Mouse (Mus musculus) forebrain, embryonic 13.5 days (tissue): ENCODE data around the gene Mt3. TPM values are rescaled to one million over a fixed set of nuclear protein-coding genes. Genes with fewer than 3 reads are reported as not detected.
"Not testable (repeated sequence)": the region's sequence is repeated elsewhere in the genome, so short reads cannot be mapped to it uniquely, and the experiment has no call there.

Experiments used
- ATAC-seq: fragments of 200-750 bp; cut with Nextera tagmentation; 2 replicates; pipeline ENCODE4 v1.8.0; 2017
- H3K27ac ChIP-seq: fragments of 300-500 bp; sonication (generic); 2 replicates; pipeline ENCODE4 v1.5.1; 2015; ENCODE audit warnings: inconsistent platforms, mild to moderate bottlenecking, moderate library complexity
- H3K27me3 ChIP-seq: fragments of 300-500 bp; sonication (generic); 2 replicates; pipeline ENCODE4 v1.6.1; 2015; ENCODE audit warnings: mild to moderate bottlenecking, inconsistent platforms
- H3K36me3 ChIP-seq: fragments of 300-500 bp; sonication (generic); 2 replicates; pipeline ENCODE4 v1.6.1; 2015; ENCODE audit warnings: mild to moderate bottlenecking, inconsistent platforms; ENCODE audit not compliant: poor library complexity, severe bottlenecking
- H3K4me1 ChIP-seq: fragments of 300-500 bp; sonication (generic); 2 replicates; pipeline ENCODE4 v1.6.1; 2015; ENCODE audit warnings: inconsistent platforms
- H3K4me2 ChIP-seq: fragments of 300-500 bp; sonication (generic); 2 replicates; pipeline ENCODE4 v1.6.1; 2015; ENCODE audit warnings: inconsistent platforms, mild to moderate bottlenecking, moderate library complexity
- H3K4me3 ChIP-seq: fragments of 300-500 bp; sonication (generic); 2 replicates; pipeline ENCODE4 v1.5.1; 2015; ENCODE audit warnings: mild to moderate bottlenecking, inconsistent platforms
- H3K9ac ChIP-seq: fragments of 300-500 bp; sonication (generic); 2 replicates; pipeline ENCODE4 v1.6.1; 2015; ENCODE audit warnings: mild to moderate bottlenecking, inconsistent platforms
- H3K9me3 ChIP-seq: fragments of 300-500 bp; sonication (generic); replicated peaks from 2 replicates; pipeline ENCODE4 v1.6.1; 2016; ENCODE audit warnings: inconsistent platforms
- WGBS: fragments of 180-500 bp; shearing (Covaris S2); methylation state at CpG from one replicate; pipeline ENCODE4 v1.1.7; 2015; 5-methylcytosine and 5-hydroxymethylcytosine counted together
- polyA plus RNA-seq: library from polyadenylated mRNA; unstranded; fragments of >200 nt; fragmentation: Nextera tagmentation; extraction: Ambion mirVana; gene quantifications from 2 replicates; pipeline ENCODE4 v1.2.1, GENCODE M21; 2015

Mt3 gene
- polyA plus RNA-seq, 1 experiment from 2014 or later = 208 TPM

DNA sequence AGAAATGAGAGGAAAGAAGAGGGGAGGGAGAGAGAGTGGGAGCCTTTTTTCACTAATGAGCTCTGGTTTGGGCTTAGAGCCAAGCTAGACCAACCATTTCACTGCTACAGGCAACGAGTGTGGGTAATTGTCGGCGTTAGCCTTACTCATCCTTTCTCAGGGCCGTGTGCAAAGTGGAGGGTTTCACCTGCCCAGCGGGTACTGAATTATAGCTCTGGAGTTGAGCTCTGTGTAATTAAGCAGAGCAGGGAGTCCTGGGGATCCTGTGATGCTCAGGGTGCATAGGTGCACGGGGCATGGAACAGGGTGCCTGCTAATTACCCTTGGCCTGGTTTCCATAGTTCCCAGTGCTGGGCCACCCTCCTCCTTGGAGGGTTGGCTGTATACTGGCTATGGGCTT, 24.7 kb upstream of the Mt3 start:
- H3K4me3 ChIP-seq = no peak overlapping the region
- peak; percentile 53 for ATAC-seq
- peaks cover 32% of the 10 kb centered on the region for H3K4me1 ChIP-seq
- no peaks in the 10 kb centered on the region for H3K36me3 ChIP-seq
- 24% methylated on average over 6 of the region's 6 CpGs for WGBS
- no peaks in the 10 kb centered on the region for H3K27me3 ChIP-seq
- H3K4me2 ChIP-seq = no peak overlapping the region
- no peaks in the 10 kb centered on the region for H3K9me3 ChIP-seq
- H3K9ac ChIP-seq = no peak overlapping the region
- peak overlapping the region; percentile 65; the same call in 1 of the 2 replicates for H3K27ac ChIP-seq

DNA sequence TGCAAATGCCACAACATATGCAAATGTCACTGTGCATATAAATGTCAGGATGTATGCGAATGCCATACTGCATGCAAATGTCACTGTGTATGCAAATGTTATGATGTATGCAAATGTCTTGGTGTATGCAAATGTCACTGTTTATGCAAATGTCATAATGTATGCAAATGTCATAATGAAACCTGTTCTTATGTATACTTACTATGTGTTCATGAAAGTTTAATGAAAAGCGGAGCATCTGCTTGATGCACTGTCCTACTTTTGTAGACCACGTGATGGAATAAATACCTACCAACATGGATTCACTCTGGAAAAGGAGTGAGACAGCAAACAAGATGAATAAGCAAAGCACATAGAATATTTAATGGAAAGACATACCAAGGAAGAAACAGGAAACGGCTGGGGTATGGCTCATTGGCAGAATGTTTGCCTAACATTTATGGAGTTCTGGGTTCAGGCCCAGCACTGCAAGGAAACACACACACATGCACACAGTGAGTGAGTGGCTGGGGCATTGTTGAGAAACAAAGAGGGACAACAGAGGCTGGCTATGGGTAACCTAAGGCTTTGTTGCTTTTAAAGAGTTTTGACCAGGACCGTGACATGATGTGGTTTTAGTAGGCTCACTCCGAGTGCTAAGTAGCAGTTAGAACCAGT, 23.1 kb upstream of the Mt3 start:
- Histone ChIP-seq H3K9ac (no peak overlapping the region), H3K9me3 (no peaks in the 10 kb centered on the region), H3K4me3 (no peak overlapping the region), H3K4me1 (peaks cover 17% of the 10 kb centered on the region), H3K4me2 (no peak overlapping the region), H3K27ac (no peak overlapping the region), H3K27me3 (no peaks in the 10 kb centered on the region), H3K36me3 (no peaks in the 10 kb centered on the region)
- ATAC-seq = peak; percentile 67; the same call in 1 of the 2 replicates
- WGBS = 71% methylated on average over 6 of the region's 6 CpGs

DNA sequence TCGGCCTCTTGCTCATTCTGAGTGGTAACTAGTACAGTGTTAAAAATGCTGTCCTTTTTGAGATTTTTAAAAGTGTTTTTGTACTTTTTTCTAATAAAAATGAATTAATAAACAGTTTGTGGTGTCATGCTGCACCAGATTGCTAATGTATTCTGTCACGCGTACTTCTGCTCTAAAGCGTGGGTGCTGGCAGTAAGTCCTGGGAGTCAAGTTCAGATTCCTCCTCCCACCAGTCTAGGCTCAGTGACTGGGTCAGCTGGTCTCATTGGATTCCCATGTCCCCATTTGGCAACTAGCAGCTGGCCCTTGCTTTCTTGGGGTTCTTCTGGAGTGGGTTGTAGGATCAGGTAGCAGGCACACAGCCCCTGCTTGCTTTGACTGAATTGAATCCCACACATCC, 22.3 kb upstream of the Mt3 start:
- Histone ChIP-seq H3K27ac (no peak overlapping the region), H3K27me3 (no peaks in the 10 kb centered on the region), H3K4me3 (no peak overlapping the region), H3K4me1 (peaks cover 17% of the 10 kb centered on the region), H3K36me3 (no peaks in the 10 kb centered on the region), H3K9ac (no peak overlapping the region), H3K9me3 (no peaks in the 10 kb centered on the region), H3K4me2 (no peak overlapping the region)
- WGBS = 92% methylated on average over 4 of the region's 4 CpGs
- ATAC-seq = no peak

DNA sequence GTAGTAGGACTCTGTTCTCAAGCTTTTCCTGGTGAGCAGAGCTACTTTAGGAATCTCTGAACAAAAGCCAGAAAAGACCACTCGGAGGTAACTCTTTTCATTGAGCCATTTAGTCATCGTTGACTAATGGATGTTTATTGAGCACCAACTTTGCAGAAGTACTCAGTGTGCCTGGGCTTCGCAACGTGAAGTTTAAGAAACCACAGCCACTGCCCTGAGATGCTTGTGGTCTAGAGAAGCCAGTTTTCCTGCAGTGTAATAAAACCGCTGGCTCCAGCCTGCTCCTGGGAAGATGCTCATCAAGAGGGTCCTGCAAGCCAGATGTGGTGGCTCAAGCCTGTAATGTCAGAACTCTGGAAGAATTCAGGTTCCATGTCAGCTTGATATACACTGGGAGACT, 20.3 kb upstream of the Mt3 start:
- Histone ChIP-seq H3K27ac (no peak overlapping the region), H3K4me3 (no peak overlapping the region), H3K9me3 (no peaks in the 10 kb centered on the region), H3K36me3 (no peaks in the 10 kb centered on the region), H3K9ac (no peak overlapping the region), H3K4me1 (peaks cover 16% of the 10 kb centered on the region), H3K4me2 (no peak overlapping the region), H3K27me3 (no peaks in the 10 kb centered on the region)
- 82% methylated on average over 5 of the region's 5 CpGs for WGBS
- no peak for ATAC-seq

DNA sequence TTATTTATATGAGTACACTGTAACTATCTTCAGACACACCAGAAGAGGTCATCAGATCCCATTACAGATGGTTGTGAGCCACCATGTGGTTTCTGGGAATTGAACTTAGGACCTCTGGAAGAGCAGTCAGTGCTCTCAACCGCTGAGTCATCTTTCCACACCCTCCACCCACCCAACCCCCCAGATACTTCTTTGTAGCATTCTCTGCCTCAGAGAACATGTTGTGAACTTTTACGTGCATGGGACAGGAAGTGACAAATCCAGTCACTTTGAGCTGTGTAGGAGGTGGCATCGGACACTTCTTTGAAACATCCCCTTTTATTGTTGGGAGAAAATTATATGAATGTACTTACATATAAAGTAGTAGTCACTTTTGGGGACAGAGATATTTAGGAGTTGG, 17.8 kb upstream of the Mt3 start:
- H3K9me3 ChIP-seq, H3K4me2 ChIP-seq, H3K27ac ChIP-seq, H3K27me3 ChIP-seq, ATAC-seq, H3K4me3 ChIP-seq, H3K4me1 ChIP-seq, H3K9ac ChIP-seq, H3K36me3 ChIP-seq: not testable (repeated sequence)
- WGBS = 84% methylated on average over 3 of the region's 3 CpGs

DNA sequence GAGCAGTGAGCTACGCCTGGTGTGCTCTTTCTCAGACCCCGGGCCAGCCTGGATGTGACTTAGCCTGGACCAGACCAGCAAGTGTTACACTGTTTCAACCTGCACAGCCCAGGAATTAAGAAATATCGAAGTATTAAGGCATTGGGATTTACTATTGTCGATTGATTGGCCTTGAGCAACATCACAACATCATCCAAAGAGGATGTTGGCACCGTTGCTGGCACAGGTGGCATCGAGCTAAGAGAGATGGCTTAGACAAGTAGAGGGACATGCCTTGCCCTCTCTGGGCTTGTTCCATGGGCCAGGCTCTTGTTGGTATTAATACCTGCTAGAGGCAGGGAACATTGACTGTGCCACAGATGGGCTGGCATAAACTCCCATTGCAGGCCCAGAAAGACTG, 16.9 kb upstream of the Mt3 start:
- Histone ChIP-seq H3K4me1 (no peaks in the 10 kb centered on the region), H3K27me3 (no peaks in the 10 kb centered on the region), H3K9ac (no peak overlapping the region), H3K36me3 (no peaks in the 10 kb centered on the region), H3K9me3 (no peaks in the 10 kb centered on the region), H3K27ac (no peak overlapping the region), H3K4me2 (no peak overlapping the region), H3K4me3 (no peak overlapping the region)
- 91% methylated on average over 6 of the region's 6 CpGs for WGBS
- ATAC-seq = no peak

DNA sequence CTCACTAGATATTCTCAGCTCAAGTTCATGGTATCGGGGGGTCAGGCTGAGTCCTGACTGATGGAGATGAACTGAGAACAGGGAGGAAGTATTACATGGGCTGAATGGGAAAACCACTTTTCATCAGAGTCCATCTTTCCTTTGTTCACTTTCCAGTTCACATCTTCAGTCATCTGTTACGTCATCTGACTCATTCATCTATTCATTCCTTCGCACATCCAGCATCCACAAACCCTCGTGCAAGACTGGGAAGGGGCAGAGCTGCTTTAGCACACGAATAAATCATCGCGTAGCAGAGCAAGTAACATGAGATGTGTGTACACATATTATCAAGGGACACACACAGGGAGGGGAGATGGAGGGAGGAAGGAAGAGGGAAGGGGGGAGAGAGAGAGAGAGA, 16.2 kb upstream of the Mt3 start:
- H3K4me2 ChIP-seq = no peak overlapping the region
- ATAC-seq = no peak
- 81% methylated on average over 7 of the region's 7 CpGs for WGBS
- H3K4me1 ChIP-seq = no peaks in the 10 kb centered on the region
- H3K27ac ChIP-seq = no peak overlapping the region
- no peaks in the 10 kb centered on the region for H3K27me3 ChIP-seq
- no peaks in the 10 kb centered on the region for H3K36me3 ChIP-seq
- H3K9ac ChIP-seq = no peak overlapping the region
- no peak overlapping the region for H3K4me3 ChIP-seq
- H3K9me3 ChIP-seq = no peaks in the 10 kb centered on the region

DNA sequence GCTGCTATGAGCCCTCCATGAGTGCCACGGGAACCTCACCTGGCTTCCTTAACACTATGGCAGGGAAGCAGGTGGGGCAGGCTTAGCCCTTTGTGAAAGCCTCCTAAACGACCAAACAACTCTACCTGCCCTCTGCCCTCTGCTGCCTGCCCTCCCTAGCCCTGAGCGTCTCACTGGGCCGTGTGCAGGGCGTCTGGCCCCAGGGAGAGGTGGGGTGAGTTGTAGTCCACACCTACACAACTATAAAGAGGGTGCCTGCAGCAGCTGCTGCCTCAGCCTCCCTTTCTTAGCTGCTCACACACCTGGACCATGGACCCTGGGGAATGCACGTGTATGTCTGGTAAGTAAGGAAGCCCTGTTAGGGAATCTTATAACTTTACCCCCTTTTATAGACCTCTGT, 15.5 kb upstream of the Mt3 start, which contains the start of gene Mt4:
Mt4 (plus strand) TSS at position 265 of the 400 bp plus-strand sequence.
- Histone ChIP-seq H3K9ac (no peak within 1 kb of the TSS), H3K4me1 (no peaks in the 10 kb centered on the region), H3K36me3 (no peaks in the 10 kb centered on the region), H3K27me3 (no peaks in the 10 kb centered on the region), H3K9me3 (no peaks in the 10 kb centered on the region), H3K4me2 (no peak within 1 kb of the TSS), H3K4me3 (no peak within 1 kb of the TSS), H3K27ac (no peak within 1 kb of the TSS)
- ATAC-seq = no peak
- 45% methylated on average over 6 of the region's 6 CpGs for WGBS

DNA sequence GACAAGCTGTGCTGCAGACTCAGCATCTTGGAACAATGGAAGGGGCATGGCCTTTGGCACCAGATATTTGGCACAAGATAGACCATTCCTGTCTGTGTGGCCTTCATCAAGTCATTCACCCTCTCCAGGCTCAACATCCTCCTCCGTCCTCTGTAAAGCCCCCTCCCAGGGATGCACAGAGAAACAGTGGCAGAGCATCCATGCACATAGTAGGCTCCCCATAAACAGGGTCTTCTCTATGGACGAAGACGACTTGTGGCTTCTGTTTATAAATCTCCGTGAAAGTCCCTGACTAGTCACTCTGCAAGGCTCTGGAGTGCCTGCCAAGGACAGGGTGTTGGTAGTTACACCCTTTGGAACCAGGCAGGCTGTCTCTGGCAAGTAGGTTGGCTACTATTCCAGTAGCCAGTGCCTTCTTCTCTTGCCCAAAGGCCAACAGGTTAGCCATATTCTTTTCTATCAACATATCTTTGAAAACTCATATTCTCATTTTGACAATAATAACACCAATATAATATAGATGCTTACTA, 12.1 kb upstream of the Mt3 start:
- Histone ChIP-seq H3K4me1 (no peaks in the 10 kb centered on the region), H3K27me3 (no peaks in the 10 kb centered on the region)
- 86% methylated on average over 4 of the region's 4 CpGs for WGBS

DNA sequence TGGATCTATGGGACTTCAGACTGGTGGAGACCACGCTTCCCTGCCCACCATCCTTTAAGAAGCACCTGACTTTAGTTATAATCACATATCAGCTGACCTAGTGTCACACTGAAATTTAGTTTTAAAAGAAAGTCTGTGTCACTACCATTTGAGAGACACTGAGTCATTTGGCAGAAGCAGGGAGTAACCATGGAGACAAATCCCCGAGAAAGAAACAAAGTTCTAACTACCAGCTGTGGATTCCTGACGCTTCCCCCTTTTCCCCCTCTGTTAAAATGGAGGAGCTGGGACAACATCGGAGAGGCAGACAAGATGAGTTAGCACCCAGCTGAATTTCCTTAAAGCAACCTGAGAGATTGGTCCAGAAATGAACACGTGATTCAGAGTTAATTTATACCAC, 4.2 kb upstream of the Mt3 start:
- Histone ChIP-seq H3K36me3 (no peaks in the 10 kb centered on the region), H3K9me3 (no peaks in the 10 kb centered on the region), H3K4me3 (no peak overlapping the region), H3K9ac (no peak overlapping the region), H3K4me2 (no peak overlapping the region), H3K27ac (no peak overlapping the region), H3K4me1 (peaks cover 21% of the 10 kb centered on the region), H3K27me3 (no peaks in the 10 kb centered on the region)
- 36% methylated on average over 5 of the region's 5 CpGs for WGBS
- no peak for ATAC-seq

More for the DNA sequence above, 12.1 kb upstream of the Mt3 start:
- Histone ChIP-seq H3K4me2 (no peak overlapping the region), H3K9me3 (no peaks in the 10 kb centered on the region), H3K9ac (no peak overlapping the region), H3K27ac (no peak overlapping the region), H3K36me3 (no peaks in the 10 kb centered on the region), H3K4me3 (no peak overlapping the region)
- ATAC-seq = no peak

DNA sequence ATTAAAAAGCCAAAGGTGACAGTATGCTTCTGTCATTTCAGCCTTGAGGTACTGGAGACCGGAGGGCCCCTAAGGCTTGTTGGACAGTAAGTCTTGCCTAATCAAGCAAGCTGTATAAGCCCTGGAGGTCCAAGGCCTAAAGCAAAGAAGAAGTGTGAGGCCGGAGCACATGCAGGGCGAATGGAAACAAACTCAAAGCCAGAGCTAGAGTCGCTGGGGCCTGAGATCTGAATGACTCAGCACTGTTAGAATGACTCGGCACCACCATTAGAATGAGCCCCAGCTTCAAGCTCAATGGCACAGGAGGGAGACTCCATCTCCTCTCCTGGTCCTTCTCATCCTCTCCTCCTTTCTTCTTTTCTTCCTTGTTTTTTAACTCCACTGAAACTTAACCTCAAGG, 1.5 kb upstream of the Mt3 start:
- Histone ChIP-seq H3K4me3 (no peak overlapping the region), H3K4me2 (no peak overlapping the region), H3K27ac (no peak overlapping the region), H3K4me1 (peaks cover 48% of the 10 kb centered on the region), H3K36me3 (no peaks in the 10 kb centered on the region), H3K9me3 (no peaks in the 10 kb centered on the region), H3K27me3 (no peaks in the 10 kb centered on the region), H3K9ac (no peak overlapping the region)
- 83% methylated on average over 5 of the region's 5 CpGs for WGBS
- no peak for ATAC-seq

DNA sequence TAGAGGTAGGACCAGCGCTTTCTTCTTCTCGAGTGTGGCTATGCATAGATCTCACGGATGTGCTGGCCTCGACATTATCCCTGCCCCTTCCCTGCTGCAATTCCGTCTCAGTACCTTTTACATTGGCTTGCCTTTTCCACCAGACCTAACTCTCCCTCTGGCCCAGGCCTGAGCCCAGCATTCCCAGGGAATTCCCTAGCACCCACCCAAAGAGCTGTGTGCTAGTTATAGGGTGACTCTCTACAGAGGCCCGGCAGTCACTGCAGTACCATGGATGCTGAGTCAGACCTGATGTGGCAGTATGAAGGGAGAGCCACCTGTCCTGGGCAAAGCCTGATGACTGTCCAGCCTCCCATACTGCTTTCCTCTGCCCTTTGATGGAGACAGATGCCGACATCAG, 1.0 kb downstream of the Mt3 start:
- H3K27me3 ChIP-seq = no peaks in the 10 kb centered on the region
- H3K4me3 ChIP-seq = peak overlapping the region; percentile 52
- no peaks in the 10 kb centered on the region for H3K9me3 ChIP-seq
- H3K9ac ChIP-seq = peak overlapping the region; percentile 68
- H3K4me1 ChIP-seq = peaks cover 46% of the 10 kb centered on the region
- 14% methylated on average over 7 of the region's 7 CpGs for WGBS
- ATAC-seq = 0 out of 2 replicates have a peak, but pooled peaks have one; percentile 2
- H3K36me3 ChIP-seq = no peaks in the 10 kb centered on the region
- H3K4me2 ChIP-seq = peak overlapping the region; percentile 76
- peak overlapping the region; percentile 80 for H3K27ac ChIP-seq

DNA sequence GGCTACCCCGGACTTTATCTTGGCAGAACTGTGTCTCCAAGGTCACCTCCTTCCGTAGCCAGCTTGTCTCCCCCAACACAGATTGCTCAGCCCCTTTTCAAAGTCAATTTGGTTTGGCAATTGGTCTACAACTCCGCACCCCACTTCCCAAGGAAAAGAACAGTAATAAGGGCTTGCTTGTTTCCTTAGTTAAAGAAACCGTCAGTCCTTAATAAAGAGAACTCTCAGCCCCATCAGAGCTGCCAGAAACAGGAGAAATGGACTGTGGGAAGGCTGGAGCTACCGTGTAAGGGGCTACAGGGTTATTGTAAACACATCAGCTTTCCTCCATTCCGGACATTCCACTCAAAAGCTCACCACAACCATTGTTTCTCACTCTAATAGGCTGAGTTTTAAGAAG, 2.1 kb downstream of the Mt3 start:
- peak overlapping the region; percentile 80 for H3K27ac ChIP-seq
- peak overlapping the region; percentile 76 for H3K4me2 ChIP-seq
- H3K9me3 ChIP-seq = no peaks in the 10 kb centered on the region
- H3K9ac ChIP-seq = peak overlapping the region; percentile 68; the same call in 1 of the 2 replicates
- H3K36me3 ChIP-seq = no peaks in the 10 kb centered on the region
- H3K4me3 ChIP-seq = peak overlapping the region; percentile 52; the same call in 1 of the 2 replicates
- H3K27me3 ChIP-seq = no peaks in the 10 kb centered on the region
- ATAC-seq = peak; percentile 40
- H3K4me1 ChIP-seq = peaks cover 45% of the 10 kb centered on the region
- 22% methylated on average over 6 of the region's 6 CpGs for WGBS
